Comparison of ENCODE assay signal across 34 mouse cellular contexts in the genomic region with DNA sequence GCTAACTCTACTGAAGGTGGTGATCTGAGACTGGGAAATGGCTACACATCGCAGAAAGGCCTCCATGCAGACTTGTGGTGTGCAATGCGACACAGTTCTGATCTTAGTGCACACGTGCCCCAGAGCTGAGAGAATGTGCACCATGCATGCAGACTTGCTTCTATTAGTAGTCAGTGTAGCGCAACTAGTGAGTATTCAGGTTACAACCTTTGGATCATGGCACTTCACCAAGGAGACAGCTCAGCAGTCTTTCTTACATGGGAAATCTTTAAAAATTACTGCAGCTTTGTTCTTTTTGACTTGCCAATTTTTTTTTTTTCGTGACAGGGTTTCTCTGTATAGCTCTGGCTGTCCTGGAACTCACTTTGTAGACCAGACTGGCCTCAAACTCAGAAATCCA. TPM values are rescaled to one million over a fixed set of nuclear protein-coding genes. Genes with fewer than 3 reads are reported as not detected.
DNase-seq lines count a peak whose midpoint lies in the region; ATAC-seq lines count a peak whose summit lies in the region.
"Had no signal": no experiment of that assay in that cellular context is flagged by ENCODE, and none has a peak within 500 bp of the region (broad histone marks: within the 10 kb centered on the region; RNA-seq: fewer than 3 reads in every experiment).

No protein-coding gene starts in this region.

- H3K4me2 ChIP-seq in kidney, embryonic 14.5 days (replicated peaks; ENCODE audit: low read depth, low read length) = no peak overlapping the region
- H3K4me2 ChIP-seq: embryonic facial prominence, embryonic 12.5 days; embryonic facial prominence, embryonic 15.5 days; forebrain, embryonic 12.5 days; forebrain, embryonic 15.5 days; heart, embryonic 13.5 days; hindbrain, embryonic 12.5 days; hindbrain, embryonic 15.5 days had no signal

- WGBS in kidney, embryonic 14.5 days = 73% methylated on average over 5 of the region's 5 CpGs

- no peak overlapping the region for H3K27ac ChIP-seq in kidney, embryonic 14.5 days (ENCODE audit: low read depth, low read length)
- H3K27ac ChIP-seq: embryonic facial prominence, embryonic 12.5 days; embryonic facial prominence, embryonic 15.5 days; forebrain, embryonic 12.5 days; forebrain, embryonic 15.5 days; heart, adult 2 months; heart, embryonic 10.5 days; heart, embryonic 13.5 days; hindbrain, embryonic 12.5 days; hindbrain, embryonic 15.5 days had no signal

- H3K4me3 ChIP-seq in kidney, embryonic 14.5 days (ENCODE audit: low read length) = no peak overlapping the region
- H3K4me3 ChIP-seq: embryonic facial prominence, embryonic 12.5 days; embryonic facial prominence, embryonic 15.5 days; erythroblast, embryonic 14.5 days; forebrain, embryonic 12.5 days; forebrain, embryonic 15.5 days; heart, adult 2 months; heart, embryonic 10.5 days; heart, embryonic 13.5 days; hindbrain, embryonic 12.5 days; hindbrain, embryonic 15.5 days had no signal

- H3K9ac ChIP-seq in kidney, embryonic 14.5 days (ENCODE audit: low read depth, low read length) = no peak overlapping the region
- H3K9ac ChIP-seq: embryonic facial prominence, embryonic 12.5 days; embryonic facial prominence, embryonic 15.5 days; forebrain, embryonic 12.5 days; forebrain, embryonic 15.5 days; heart, embryonic 13.5 days; hindbrain, embryonic 12.5 days; hindbrain, embryonic 15.5 days had no signal

- H3K4me1 ChIP-seq in kidney, embryonic 14.5 days (ENCODE audit: control insufficient read depth, insufficient read depth, low read length) = no peaks in the 10 kb centered on the region
- H3K4me1 ChIP-seq: embryonic facial prominence, embryonic 12.5 days; embryonic facial prominence, embryonic 15.5 days; forebrain, embryonic 12.5 days; heart, embryonic 10.5 days; heart, embryonic 13.5 days; hindbrain, embryonic 12.5 days had no signal

- no peak for ATAC-seq in kidney, embryonic 14.5 days (ENCODE audit: low FRiP score, low TSS enrichment)
- no peak for ATAC-seq in CD4-positive, CD25-positive, alpha-beta regulatory T cell, adult 4 months
- ATAC-seq: forebrain, embryonic 15.5 days; Patski had no signal

- no peaks in the 10 kb centered on the region for H3K9me3 ChIP-seq in kidney, embryonic 14.5 days (ENCODE audit: control insufficient read depth, low read length)
- H3K9me3 ChIP-seq: embryonic facial prominence, embryonic 12.5 days; embryonic facial prominence, embryonic 15.5 days; forebrain, embryonic 12.5 days; forebrain, embryonic 15.5 days; G1E; heart, embryonic 10.5 days; heart, embryonic 13.5 days; hindbrain, embryonic 12.5 days; hindbrain, embryonic 15.5 days had no signal

- no peaks in the 10 kb centered on the region for H3K27me3 ChIP-seq in kidney, embryonic 14.5 days (ENCODE audit: control insufficient read depth, insufficient read depth, low read length)
- H3K27me3 ChIP-seq: CH12.LX; embryonic facial prominence, embryonic 12.5 days; embryonic facial prominence, embryonic 15.5 days; forebrain, embryonic 12.5 days; forebrain, embryonic 15.5 days; heart, embryonic 13.5 days; hindbrain, embryonic 12.5 days; hindbrain, embryonic 15.5 days had no signal

- no peaks in the 10 kb centered on the region for H3K36me3 ChIP-seq in kidney, embryonic 14.5 days (ENCODE audit: control insufficient read depth, insufficient read depth, low read length)
- H3K36me3 ChIP-seq: embryonic facial prominence, embryonic 12.5 days; embryonic facial prominence, embryonic 15.5 days; forebrain, embryonic 12.5 days; forebrain, embryonic 15.5 days; G1E; heart, embryonic 10.5 days; heart, embryonic 13.5 days; hindbrain, embryonic 12.5 days; hindbrain, embryonic 15.5 days had no signal

- DNase-seq in kidney, adult 11 months = peak; percentile 69
- peak; percentile 88 for DNase-seq in kidney, adult 9 months
- peak; percentile 15 for DNase-seq in kidney, postnatal 10 days
- peak; percentile 67 to 76 for DNase-seq in kidney, postnatal 36 days
- no peak for DNase-seq in adrenal gland, postnatal 25 days
- DNase-seq in frontal cortex, postnatal 10 days (ENCODE audit: low spot score in 2 of 2) = no peak
- DNase-seq: adrenal gland, postnatal 10 days; cerebellum, adult 11 months; cerebellum, adult 2 months; cerebellum, adult 9-11 months; cerebellum, postnatal 25 days; gastrocnemius, postnatal 10 days; gastrocnemius, postnatal 36 days; heart, adult 2 months; heart, postnatal 14 days; heart, postnatal 4 days had no signal

RNA-seq across cellular contexts. Expression of a gene that starts 27.4 kb away (rescaled TPM):
- not detected in 2 replicates for polyA plus RNA-seq in kidney, embryonic 14.5 days (2014; fragmentation: Nextera tagmentation; extraction: Ambion mirVana)
- polyA plus RNA-seq in CD4-positive, CD25-positive, alpha-beta regulatory T cell, adult 4 months (2017; shearing (Covaris generic)) = not detected
- not detected in 2 replicates for total RNA-seq in adrenal gland, postnatal 25 days (2021)
- total RNA-seq: adrenal gland, adult 18-20 months; adrenal gland, postnatal 10 days; adrenal gland, postnatal 4 days; gastrocnemius, adult 18-20 months; gastrocnemius, postnatal 10 days; gastrocnemius, postnatal 36 days; granulocyte monocyte progenitor cell, adult 5-6 weeks; heart, adult 2 months; heart, postnatal 14 days; heart, postnatal 4 days had no signal
- polyA plus RNA-seq: cerebellum, adult 2 months; erythroblast, embryonic 14.5 days; forebrain, embryonic 12.5 days; heart, adult 2 months had no signal

RNA-seq across cellular contexts. Expression of a gene that starts 34.5 kb away (rescaled TPM):
- polyA plus RNA-seq in kidney, embryonic 14.5 days (2014; fragmentation: Nextera tagmentation; extraction: Ambion mirVana) = 0.17 and 0.35 TPM in 2 replicates
- not detected for polyA plus RNA-seq in CD4-positive, CD25-positive, alpha-beta regulatory T cell, adult 4 months (2017; shearing (Covaris generic))
- 0.33 and 0.38 TPM in 2 replicates for total RNA-seq in adrenal gland, postnatal 25 days (2021)
- total RNA-seq: adrenal gland, adult 18-20 months; gastrocnemius, postnatal 36 days; granulocyte monocyte progenitor cell, adult 5-6 weeks had no signal
- polyA plus RNA-seq: erythroblast, embryonic 14.5 days; G1E had no signal

RNA-seq across cellular contexts. Expression of a gene that starts 41.4 kb away (rescaled TPM):
- 62.5 and 68.2 TPM in 2 replicates for polyA plus RNA-seq in kidney, embryonic 14.5 days (2014; fragmentation: Nextera tagmentation; extraction: Ambion mirVana)
- polyA plus RNA-seq in CD4-positive, CD25-positive, alpha-beta regulatory T cell, adult 4 months (2017; shearing (Covaris generic)) = 10 to 100 TPM; 40.3 to 48.1 TPM
- total RNA-seq in adrenal gland, postnatal 25 days (2021) = 78.1 and 98.5 TPM in 2 replicates

Comparison
In these comparisons a context has a peak if more than half of its experiments do, and no peak if none do; other contexts are left out.
1. DNase-seq: peak in kidney, adult 11 months (single experiment), kidney, adult 9 months (single experiment), kidney, postnatal 10 days (single experiment) and kidney, postnatal 36 days (2 of 2); none in adrenal gland, postnatal 25 days (single experiment) and frontal cortex, postnatal 10 days (0 of 2).